Mouse (Mus musculus): ENCODE data around the gene Myoz1. TPM values are rescaled to one million over a fixed set of nuclear protein-coding genes. Genes with fewer than 3 reads are reported as not detected.
A peak's percentile ranks its signal among the peaks of the same experiment; 100 is the strongest.
"Not testable (repeated sequence)": the region's sequence is repeated elsewhere in the genome, so short reads cannot be mapped to it uniquely, and the experiment has no call there.

Myoz1 gene
- not detected for total RNA-seq (2021)

GRCm38 (mm10) chr14:20656361-20656760 lies at the start of gene Myoz1:
TSS of gene Myoz1 (minus strand) at chr14:20656540.
- intact Hi-C loops (cut with DNase I): no loop called here
- no peak for DNase-seq (ENCODE audit: low spot score in 2 of 2)

DNA sequence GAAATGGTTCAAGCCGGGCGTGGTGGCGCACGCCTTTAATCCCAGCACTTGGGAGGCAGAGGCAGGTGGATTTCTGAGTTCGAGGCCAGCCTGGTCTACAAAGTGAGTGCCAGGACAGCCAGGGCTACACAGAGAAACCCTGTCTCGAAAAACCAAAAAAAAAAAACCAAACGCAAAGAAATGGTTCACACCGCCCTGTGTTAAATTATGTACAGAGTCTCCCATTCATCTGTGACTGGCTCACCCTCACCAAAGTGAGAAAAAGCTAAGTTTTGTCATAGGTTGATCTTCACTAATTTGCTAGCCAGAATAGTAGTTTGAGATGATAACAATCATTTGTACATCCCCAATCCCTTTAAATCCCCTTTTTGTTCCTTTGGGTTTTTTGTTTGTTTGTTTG lies 47.1 kb upstream of the Myoz1 start:
- intact Hi-C loops (cut with DNase I); DNase-seq (ENCODE audit: low spot score in 2 of 2): not testable (repeated sequence)

GRCm38 (mm10) chr14:20702741-20703381 lies 46.5 kb upstream of the Myoz1 start, which contains the start of gene Chchd1:
TSS of gene Chchd1 (plus strand) at chr14:20703006.
- intact Hi-C loops (cut with DNase I): no loop called here

GRCm38 (mm10) chr14:20702096-20702740 lies 45.9 kb upstream of the Myoz1 start:
- intact Hi-C loops (cut with DNase I): no loop called here
- no peak for DNase-seq (ENCODE audit: low spot score in 2 of 2)

More at GRCm38 (mm10) chr14:20702741-20703381, 46.5 kb upstream of the Myoz1 start, which contains the start of gene Chchd1:
- peak; percentile 92 to 94 for DNase-seq (ENCODE audit: low spot score in 2 of 2)

DNA sequence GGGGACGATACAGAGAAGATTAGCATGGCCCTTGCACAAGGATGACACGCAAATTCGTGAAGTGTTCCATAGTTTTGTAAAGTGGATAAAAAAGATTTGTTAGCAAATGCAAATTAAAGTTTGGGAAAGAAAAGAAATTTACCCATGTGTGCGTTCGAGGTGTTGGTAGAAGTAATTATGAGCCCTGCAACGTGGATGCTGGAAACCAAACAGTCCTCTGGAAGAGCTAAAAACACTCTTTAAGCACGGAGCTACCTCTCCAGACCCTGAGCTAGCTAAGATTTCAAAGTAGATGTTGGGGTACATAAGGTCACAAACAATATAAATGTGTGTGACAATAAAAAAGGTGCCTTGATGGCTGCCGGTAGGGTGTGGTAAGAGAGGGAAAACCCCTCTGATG lies 45.2 kb upstream of the Myoz1 start:
- intact Hi-C loops (cut with DNase I): no loop called here
- no peak for DNase-seq (ENCODE audit: low spot score in 2 of 2)

DNA sequence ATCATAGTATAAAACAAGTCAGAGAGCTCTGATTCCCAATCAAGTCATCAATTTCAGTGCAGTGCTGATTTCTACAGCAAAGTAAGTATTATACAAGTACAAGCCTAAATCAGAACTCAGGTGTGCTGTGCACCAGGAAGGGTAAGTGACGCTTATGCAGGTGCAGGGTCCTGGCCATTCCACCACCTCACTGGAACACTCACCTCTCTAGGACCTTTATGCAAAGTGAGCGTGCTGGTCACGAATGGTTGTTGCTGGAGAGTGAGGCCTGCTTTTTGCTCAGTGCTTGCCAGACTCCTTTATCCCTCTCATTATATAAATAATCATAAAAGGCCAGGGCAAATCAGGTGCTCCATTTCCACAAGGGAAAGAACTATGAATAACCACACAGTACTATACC lies 44.0 kb upstream of the Myoz1 start:
- DNase-seq (ENCODE audit: low spot score in 2 of 2): no peak
- intact Hi-C loops (cut with DNase I): no loop called here

- intact Hi-C loops (cut with DNase I): no loop called here
- no peak for DNase-seq (ENCODE audit: low spot score in 2 of 2)
These were observed 42.2 kb upstream of the Myoz1 start for GRCm38 (mm10) chr14:20698515-20698914.

DNA sequence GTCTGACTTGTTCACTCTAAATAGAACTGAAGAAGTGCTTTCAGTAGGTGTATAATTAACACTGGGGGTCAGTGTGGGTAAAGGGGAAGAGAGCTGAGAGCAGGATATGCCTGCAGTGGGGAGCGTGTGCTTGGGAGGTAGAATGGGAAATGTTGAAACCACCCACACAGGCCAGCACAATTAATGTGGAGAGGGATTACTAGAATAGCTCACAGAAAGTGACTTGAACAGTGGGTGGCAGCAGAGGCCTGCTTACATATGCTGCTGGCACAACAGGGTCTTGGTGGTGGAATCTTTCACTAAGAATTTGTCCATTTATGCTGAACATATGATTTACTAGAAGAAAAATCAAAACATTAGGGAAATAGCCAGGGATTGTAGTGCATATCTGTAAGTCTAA lies 40.6 kb upstream of the Myoz1 start:
- peak; percentile 68 to 82 for DNase-seq (ENCODE audit: low spot score in 2 of 2)
- intact Hi-C loops (cut with DNase I): no loop called here

DNA sequence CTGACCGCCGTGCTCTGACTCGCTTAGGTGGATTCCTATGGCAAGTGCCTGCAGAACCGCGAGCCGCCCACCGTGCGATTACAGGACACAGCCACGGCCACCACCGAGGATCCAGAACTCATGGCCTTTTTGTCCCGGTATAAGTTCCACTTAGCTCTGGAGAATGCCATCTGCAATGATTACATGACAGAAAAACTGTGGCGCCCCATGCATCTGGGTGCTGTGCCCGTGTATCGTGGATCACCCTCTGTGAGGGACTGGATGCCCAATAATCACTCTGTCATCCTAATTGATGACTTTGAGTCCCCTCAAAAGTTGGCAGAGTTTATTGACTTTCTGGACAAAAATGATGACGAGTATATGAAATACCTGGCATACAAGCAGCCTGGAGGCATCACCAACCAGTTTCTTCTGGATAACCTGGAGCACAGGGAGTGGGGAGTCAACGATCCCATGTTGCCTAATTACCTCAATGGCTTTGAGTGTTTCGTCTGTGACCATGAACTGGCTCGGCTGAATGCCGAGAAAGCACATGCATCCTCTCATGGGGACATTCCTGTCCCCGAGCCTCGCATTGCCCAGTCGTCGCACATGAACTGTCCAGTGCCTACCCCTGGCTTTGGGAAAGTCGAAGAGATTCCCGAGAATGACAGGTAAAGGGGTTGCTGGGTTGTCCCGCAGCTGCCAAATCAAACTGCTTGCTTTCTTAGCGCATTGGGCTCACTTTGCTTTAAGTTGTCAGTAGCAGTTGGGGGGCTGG lies 39.6 kb upstream of the Myoz1 start:
- DNase-seq (ENCODE audit: low spot score in 2 of 2): no peak
- intact Hi-C loops (cut with DNase I): no loop called here

DNA sequence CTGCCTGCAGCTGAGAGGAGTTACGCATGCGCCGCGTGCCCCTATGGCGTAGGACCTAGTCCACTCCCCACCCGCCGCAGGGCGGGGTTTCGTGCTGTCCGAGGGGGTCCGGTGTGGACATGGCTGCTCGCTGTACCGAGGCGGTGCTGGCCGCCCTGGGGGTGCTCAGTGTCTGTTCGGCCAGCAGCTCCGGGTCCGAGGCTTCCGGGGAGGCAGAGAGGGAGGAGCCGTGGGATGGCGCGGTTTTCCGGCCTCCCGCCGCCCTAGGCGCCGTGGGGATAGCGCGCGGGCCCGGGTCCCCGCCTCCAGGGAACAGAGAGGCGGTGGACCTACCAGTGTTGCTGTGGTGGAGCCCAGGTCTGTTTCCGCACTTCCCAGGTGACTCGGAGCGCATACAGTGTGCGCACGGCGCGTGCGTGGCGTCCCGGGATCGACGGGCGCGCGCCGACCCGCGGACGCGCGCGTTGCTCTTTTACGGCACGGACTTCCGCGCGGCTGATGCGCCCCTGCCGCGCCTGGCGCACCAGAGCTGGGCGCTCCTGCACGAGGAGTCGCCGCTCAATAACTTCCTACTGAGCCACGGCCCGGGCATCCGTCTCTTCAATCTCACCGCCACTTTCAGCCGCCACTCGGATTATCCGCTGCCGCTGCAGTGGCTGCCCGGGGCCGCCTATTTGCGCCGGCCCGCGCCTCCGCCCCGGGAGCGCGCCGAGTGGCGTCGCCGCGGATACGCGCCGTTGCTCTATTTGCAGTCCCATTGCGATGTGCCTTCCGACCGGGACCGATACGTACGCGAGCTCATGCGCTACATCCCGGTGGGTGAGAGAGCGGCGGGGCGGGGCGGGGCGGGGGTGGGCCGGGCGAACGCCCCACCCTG lies 38.8 kb upstream of the Myoz1 start, which contains the start of gene Fut11:
TSS of gene Fut11 (plus strand) at position 85 of the 877 bp plus-strand sequence.
- peak; percentile 86 to 88 for DNase-seq (ENCODE audit: low spot score in 2 of 2)
- intact Hi-C loops (cut with DNase I): no loop called here

GRCm38 (mm10) chr14:20694185-20694883 lies 38.0 kb upstream of the Myoz1 start:
- DNase-seq (ENCODE audit: low spot score in 2 of 2): peak; percentile 17 to 35
- intact Hi-C loops (cut with DNase I): no loop called here

DNA sequence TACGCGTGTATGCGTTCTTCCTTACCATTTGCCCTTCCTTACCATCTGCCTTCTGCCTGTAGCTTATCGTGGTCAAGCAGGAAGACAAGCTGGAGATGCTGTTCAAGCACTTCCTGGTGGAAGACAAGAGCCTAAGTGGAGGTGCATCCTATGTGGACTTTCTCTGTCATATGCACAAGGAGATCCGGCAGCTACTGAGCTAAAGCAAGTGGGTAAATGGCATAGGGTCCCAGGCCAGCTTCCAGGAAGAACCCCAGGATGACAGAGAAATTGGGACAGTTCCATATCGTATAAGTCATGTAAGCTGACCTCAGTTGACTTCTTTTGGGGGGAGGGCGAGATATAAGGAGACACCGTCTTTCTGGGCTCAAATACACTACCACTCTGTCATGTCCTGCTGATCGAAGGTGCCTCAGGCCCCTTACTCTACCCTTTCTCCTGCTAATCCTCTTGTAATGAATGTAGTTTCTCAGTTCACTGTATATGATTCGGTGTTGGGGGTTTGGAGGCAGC lies 37.3 kb upstream of the Myoz1 start:
- no peak for DNase-seq (ENCODE audit: low spot score in 2 of 2)
- intact Hi-C loops (cut with DNase I): no loop called here

- no peak for DNase-seq (ENCODE audit: low spot score in 2 of 2)
- intact Hi-C loops (cut with DNase I): no loop called here
These were observed 35.4 kb upstream of the Myoz1 start for GRCm38 (mm10) chr14:20691772-20692171.

GRCm38 (mm10) chr14:20689009-20689408 lies 32.7 kb upstream of the Myoz1 start:
- intact Hi-C loops (cut with DNase I): no loop called here
- no peak for DNase-seq (ENCODE audit: low spot score in 2 of 2)

- peak in 1 of 2 experiments; percentile 78 for DNase-seq (ENCODE audit: low spot score in 2 of 2)
- intact Hi-C loops (cut with DNase I): no loop called here
These were observed 30.2 kb upstream of the Myoz1 start for GRCm38 (mm10) chr14:20686576-20686975.

- DNase-seq (ENCODE audit: low spot score in 2 of 2): no peak
- intact Hi-C loops (cut with DNase I): no loop called here
These were observed 26.2 kb upstream of the Myoz1 start for GRCm38 (mm10) chr14:20682498-20682897.

- DNase-seq (ENCODE audit: low spot score in 2 of 2): no peak
- intact Hi-C loops (cut with DNase I): no loop called here
These were observed 25.4 kb upstream of the Myoz1 start for GRCm38 (mm10) chr14:20681742-20682141.

- intact Hi-C loops (cut with DNase I): no loop called here
- DNase-seq (ENCODE audit: low spot score in 2 of 2): no peak
These were observed 21.6 kb upstream of the Myoz1 start for GRCm38 (mm10) chr14:20677906-20678305.
